Mouse (Mus musculus): Measurements from ENCODE around the gene Dlx1.

DNA sequence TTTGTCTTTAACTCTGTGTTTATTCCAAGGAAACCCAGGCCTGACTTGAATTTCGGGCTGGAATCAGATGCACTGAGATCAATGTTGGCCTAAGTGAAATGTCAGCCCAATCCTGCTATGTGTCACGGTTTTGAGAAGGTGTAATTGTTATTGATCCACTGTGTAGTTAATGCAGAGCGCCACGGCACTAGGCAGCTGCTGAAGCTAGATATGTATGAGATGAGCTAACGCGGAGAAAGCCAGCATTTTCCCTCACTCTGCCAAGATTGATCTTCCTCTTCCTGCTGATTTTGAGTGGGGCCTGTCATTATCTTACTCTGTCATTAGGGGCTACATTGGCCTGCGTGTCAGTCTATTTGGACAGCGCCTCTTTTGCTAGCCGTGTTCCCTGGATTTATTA, 15.6 kb upstream of the Dlx1 start:
- no peak for TF ChIP-seq CTCF (IDR thresholded peaks at IDR 0.05; ENCODE audit: extremely low read depth, insufficient read depth, insufficient read length, insufficient replicate concordance)
- TF ChIP-seq POLR2A (IDR thresholded peaks at IDR 0.05; ENCODE audit: low read depth, low read length): no peak

Data from spleen, adult 2 months (tissue).